Mouse (Mus musculus): Measurements from ENCODE around the gene Sel1l2.

- TF ChIP-seq CTCF (IDR thresholded peaks at IDR 0.05; ENCODE audit: control insufficient read depth, insufficient read depth, insufficient replicate concordance, low read depth, low read length) (no peak), POLR2A (IDR thresholded peaks at IDR 0.05; ENCODE audit: control insufficient read depth, low read depth, low read length) (no peak)
Measured at GRCm38 (mm10) chr2:140395744-140396231, 6.3 kb upstream of the Sel1l2 start.

All from testis, adult 2 months (tissue).